Mouse (Mus musculus): Measurements from ENCODE around the gene Abat. TPM values are rescaled to one million over a fixed set of nuclear protein-coding genes. Genes with fewer than 3 reads are reported as not detected.

The Abat gene
- polyA plus RNA-seq, 1 experiment from 2014 or later, result 30.2 TPM

DNA sequence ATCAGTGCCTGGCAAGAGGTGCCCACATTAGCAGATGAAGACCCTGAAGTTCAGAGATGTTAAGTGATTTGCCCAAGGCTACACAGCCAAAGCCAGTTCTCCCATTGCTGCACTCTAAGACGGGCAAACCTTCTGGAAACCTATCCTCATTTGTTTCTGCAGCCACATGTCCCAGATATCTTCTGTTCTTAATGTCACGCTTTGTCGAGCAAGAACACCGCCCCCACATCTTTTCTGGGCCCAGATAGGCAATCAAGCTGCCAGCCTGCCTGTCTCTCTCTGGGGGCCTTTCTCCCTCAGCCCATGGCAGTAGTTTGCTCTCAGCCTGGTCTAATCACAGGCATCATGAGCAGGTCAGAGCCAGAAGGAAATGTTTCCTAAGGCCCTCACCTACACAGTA is 83.1 kb downstream of the Abat start:
- Histone ChIP-seq H3K36me3 (replicated peaks) (0 out of 2 replicates have a peak, but pooled peaks cover 3% of the 10 kb centered on the region), H3K4me3 (replicated peaks) (no peak overlapping the region), H3K4me1 (replicated peaks) (no peaks in the 10 kb centered on the region), H3K4me2 (no peak overlapping the region), H3K27me3 (no peaks in the 10 kb centered on the region), H3K9ac (no peak overlapping the region), H3K27ac (replicated peaks) (no peak overlapping the region), H3K9me3 (replicated peaks) (no peaks in the 10 kb centered on the region)
- WGBS (ENCODE audit: insufficient replicate concordance), result 53% methylated on average over 4 of the region's 4 CpGs
- no peak for ATAC-seq (ENCODE audit: insufficient read depth)

GRCm38 (mm10) chr16:8597516-8597915 is 84.3 kb downstream of the Abat start:
- H3K27me3 ChIP-seq, result no peaks in the 10 kb centered on the region
- H3K4me1 ChIP-seq (replicated peaks), result peaks cover 5% of the 10 kb centered on the region
- no peaks in the 10 kb centered on the region for H3K9me3 ChIP-seq (replicated peaks)
- no peak overlapping the region for H3K27ac ChIP-seq (replicated peaks)
- WGBS (ENCODE audit: insufficient replicate concordance), result 62% methylated on average over 5 of the region's 5 CpGs
- no peak overlapping the region for H3K9ac ChIP-seq
- ATAC-seq (ENCODE audit: insufficient read depth), result no peak
- H3K36me3 ChIP-seq (replicated peaks), result 0 out of 2 replicates have a peak, but pooled peaks cover 3% of the 10 kb centered on the region
- no peak overlapping the region for H3K4me2 ChIP-seq
- no peak overlapping the region for H3K4me3 ChIP-seq (replicated peaks)

GRCm38 (mm10) chr16:8603789-8604188 is 90.6 kb downstream of the Abat start:
- Histone ChIP-seq H3K4me2 (peak overlapping the region; percentile 10; the same call in 1 of the 2 replicates), H3K9me3 (replicated peaks) (no peaks in the 10 kb centered on the region), H3K36me3 (replicated peaks) (0 out of 2 replicates have a peak, but pooled peaks cover 2% of the 10 kb centered on the region), H3K27me3 (no peaks in the 10 kb centered on the region), H3K9ac (no peak overlapping the region), H3K4me3 (replicated peaks) (no peak overlapping the region), H3K27ac (replicated peaks) (peak overlapping the region; percentile 70), H3K4me1 (replicated peaks) (peaks cover 22% of the 10 kb centered on the region)
- 40% methylated on average over 3 of the region's 3 CpGs for WGBS (ENCODE audit: insufficient replicate concordance)
- ATAC-seq (ENCODE audit: insufficient read depth), result peak; percentile 86

- Histone ChIP-seq H3K4me3 (replicated peaks) (no peak overlapping the region), H3K9ac (no peak overlapping the region), H3K36me3 (replicated peaks) (peaks cover 12% of the 10 kb centered on the region; the same call in 1 of the 2 replicates), H3K4me1 (replicated peaks) (peaks cover 47% of the 10 kb centered on the region), H3K27ac (replicated peaks) (no peak overlapping the region), H3K27me3 (no peaks in the 10 kb centered on the region), H3K9me3 (replicated peaks) (no peaks in the 10 kb centered on the region), H3K4me2 (no peak overlapping the region)
- ATAC-seq (ENCODE audit: insufficient read depth), result no peak
- WGBS (ENCODE audit: insufficient replicate concordance), result 53% methylated on average over 3 of the region's 3 CpGs
These were observed 97.2 kb downstream of the Abat start for GRCm38 (mm10) chr16:8610397-8610796.

GRCm38 (mm10) chr16:8612214-8613005 is 99.2 kb downstream of the Abat start:
- H3K4me3 ChIP-seq (replicated peaks), result peak overlapping the region; percentile 32
- WGBS (ENCODE audit: insufficient replicate concordance), result 53% methylated on average over 8 of the region's 8 CpGs
- peak; percentile 99 for ATAC-seq (ENCODE audit: insufficient read depth)
- H3K4me1 ChIP-seq (replicated peaks), result peaks cover 47% of the 10 kb centered on the region
- peaks cover 14% of the 10 kb centered on the region; the same call in 1 of the 2 replicates for H3K36me3 ChIP-seq (replicated peaks)
- no peaks in the 10 kb centered on the region for H3K9me3 ChIP-seq (replicated peaks)
- peak overlapping the region; percentile 92 for H3K27ac ChIP-seq (replicated peaks)
- H3K9ac ChIP-seq, result peak overlapping the region; percentile 41
- H3K27me3 ChIP-seq, result no peaks in the 10 kb centered on the region
- peak overlapping the region; percentile 64 for H3K4me2 ChIP-seq

- Histone ChIP-seq H3K4me2 (peak overlapping the region; percentile 64), H3K27me3 (no peaks in the 10 kb centered on the region), H3K4me1 (replicated peaks) (peaks cover 47% of the 10 kb centered on the region), H3K27ac (replicated peaks) (peak overlapping the region; percentile 92), H3K9me3 (replicated peaks) (no peaks in the 10 kb centered on the region), H3K9ac (peak overlapping the region; percentile 41), H3K4me3 (replicated peaks) (peak overlapping the region; percentile 32), H3K36me3 (replicated peaks) (peaks cover 14% of the 10 kb centered on the region; the same call in 1 of the 2 replicates)
- peak; percentile 75 for ATAC-seq (ENCODE audit: insufficient read depth)
- 41% methylated on average over 4 of the region's 4 CpGs for WGBS (ENCODE audit: insufficient replicate concordance)
These were observed 99.8 kb downstream of the Abat start for GRCm38 (mm10) chr16:8613039-8613438.

DNA sequence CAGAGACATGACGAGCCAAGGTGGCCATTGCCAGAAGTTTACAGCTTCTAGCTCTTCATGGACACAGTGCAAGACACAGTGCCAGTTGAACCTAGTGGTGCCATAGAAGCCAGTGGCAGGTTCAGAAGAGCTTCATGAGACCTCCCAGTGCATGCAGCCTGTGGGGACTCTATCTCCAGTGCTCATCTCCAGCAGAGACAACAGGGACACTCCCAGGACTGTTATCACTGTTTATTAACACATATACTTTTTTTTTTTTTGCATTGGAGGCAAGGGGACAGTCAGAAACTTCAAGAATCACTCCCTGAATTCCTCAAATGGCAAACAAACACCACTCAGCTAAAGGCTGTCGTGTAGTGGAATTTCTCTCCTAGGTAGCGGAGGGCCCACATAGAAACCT is 100.2 kb downstream of the Abat start:
- 61% methylated on average over 3 of the region's 3 CpGs for WGBS (ENCODE audit: insufficient replicate concordance)
- Histone ChIP-seq H3K36me3 (replicated peaks) (peaks cover 14% of the 10 kb centered on the region; the same call in 1 of the 2 replicates), H3K4me1 (replicated peaks) (peaks cover 47% of the 10 kb centered on the region), H3K9me3 (replicated peaks) (no peaks in the 10 kb centered on the region), H3K4me3 (replicated peaks) (peak overlapping the region; percentile 32), H3K9ac (peak overlapping the region; percentile 41), H3K27ac (replicated peaks) (peak overlapping the region; percentile 92), H3K4me2 (peak overlapping the region; percentile 64), H3K27me3 (no peaks in the 10 kb centered on the region)
- 0 out of 2 replicates have a peak, but pooled peaks have one; percentile 11 for ATAC-seq (ENCODE audit: insufficient read depth)

DNA sequence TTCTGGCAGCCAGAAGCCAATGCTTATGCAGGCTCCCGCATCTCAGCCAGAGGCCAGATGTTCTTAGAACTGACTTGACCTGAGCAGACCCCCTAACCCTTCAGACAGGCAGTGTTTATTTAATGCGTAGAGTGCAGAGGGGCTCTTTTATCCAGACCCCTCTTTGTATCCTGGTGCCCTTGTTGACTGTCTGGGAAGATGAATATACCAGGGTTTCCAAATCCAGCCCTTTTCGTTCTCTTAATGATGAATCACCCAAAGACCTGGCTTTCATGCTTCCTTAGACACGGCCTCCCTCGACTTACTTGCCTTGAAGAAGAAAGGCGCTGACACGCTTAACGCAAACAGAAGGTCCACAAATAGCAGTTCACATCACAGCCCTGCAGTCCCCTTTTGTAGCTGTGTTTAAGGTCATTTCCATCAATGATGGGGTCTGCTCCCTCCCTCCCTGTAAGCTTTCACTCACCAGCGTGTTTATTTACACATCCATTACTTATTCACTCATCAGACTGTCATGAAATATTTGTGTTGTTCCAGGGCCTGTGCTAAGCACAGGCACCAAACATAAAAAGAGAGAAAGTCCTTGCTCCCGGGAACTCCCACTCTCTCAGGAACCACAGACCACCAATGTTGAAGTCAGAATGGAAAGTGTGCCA is 106.6 kb downstream of the Abat start:
- 66% methylated on average over 10 of the region's 10 CpGs for WGBS (ENCODE audit: insufficient replicate concordance)
- no peak overlapping the region for H3K27ac ChIP-seq (replicated peaks)

GRCm38 (mm10) chr16:8620315-8621115 is 107.3 kb downstream of the Abat start:
- no peak overlapping the region for H3K27ac ChIP-seq (replicated peaks)

More for the DNA sequence above, 106.6 kb downstream of the Abat start:
- H3K4me2 ChIP-seq, result no peak overlapping the region
- no peak overlapping the region for H3K9ac ChIP-seq
- no peak for ATAC-seq (ENCODE audit: insufficient read depth)
- H3K27me3 ChIP-seq, result no peaks in the 10 kb centered on the region
- H3K36me3 ChIP-seq (replicated peaks), result peaks cover 7% of the 10 kb centered on the region; the same call in 1 of the 2 replicates
- H3K9me3 ChIP-seq (replicated peaks), result no peaks in the 10 kb centered on the region
- no peak overlapping the region for H3K4me3 ChIP-seq (replicated peaks)
- peaks cover under 1% of the 10 kb centered on the region; the same call in 1 of the 2 replicates for H3K4me1 ChIP-seq (replicated peaks)

GRCm38 (mm10) chr16:8630419-8630818 is 117.2 kb downstream of the Abat start:
- Histone ChIP-seq H3K4me2 (no peak overlapping the region), H3K4me3 (replicated peaks) (no peak overlapping the region), H3K4me1 (replicated peaks) (peaks cover 3% of the 10 kb centered on the region), H3K27me3 (no peaks in the 10 kb centered on the region), H3K9me3 (replicated peaks) (no peaks in the 10 kb centered on the region), H3K27ac (replicated peaks) (no peak overlapping the region), H3K9ac (no peak overlapping the region), H3K36me3 (replicated peaks) (peaks cover 34% of the 10 kb centered on the region)
- ATAC-seq (ENCODE audit: insufficient read depth), result no peak
- 61% methylated on average over 2 of the region's 2 CpGs for WGBS (ENCODE audit: insufficient replicate concordance)

More at GRCm38 (mm10) chr16:8620315-8621115, 107.3 kb downstream of the Abat start:
- no peak for ATAC-seq (ENCODE audit: insufficient read depth)
- H3K9me3 ChIP-seq (replicated peaks), result no peaks in the 10 kb centered on the region
- no peak overlapping the region for H3K4me2 ChIP-seq
- no peak overlapping the region for H3K4me3 ChIP-seq (replicated peaks)
- no peaks in the 10 kb centered on the region for H3K27me3 ChIP-seq
- WGBS (ENCODE audit: insufficient replicate concordance), result 74% methylated on average over 16 of the region's 16 CpGs
- no peak overlapping the region for H3K9ac ChIP-seq
- H3K4me1 ChIP-seq (replicated peaks), result no peaks in the 10 kb centered on the region; the same call in 1 of the 2 replicates
- H3K36me3 ChIP-seq (replicated peaks), result peaks cover 3% of the 10 kb centered on the region; the same call in 1 of the 2 replicates

Data from liver, embryonic 15.5 days (tissue).